Mouse (Mus musculus) granulocyte monocyte progenitor cell, adult 5-6 weeks (primary cell): ENCODE measurements around the gene Fmnl3. TPM values are rescaled to one million over a fixed set of nuclear protein-coding genes. Genes with fewer than 3 reads are reported as not detected.

Experiments
- ATAC-seq: replicated peaks from 2 replicates; pipeline ENCODE4 v1.8.0; 2016; ENCODE audit warnings: mild to moderate bottlenecking, moderate TSS enrichment, inconsistent platforms; ENCODE audit not compliant: poor library complexity, severe bottlenecking
- total RNA-seq, 2 experiments: library from RNA; stranded (forward) in 1 of 2; stranded (reverse) in 1 of 2; fragments of 200-712, 200-1000 nt in 1 of 2; fragments of >200 nt in 1 of 2; fragmentation: Nextera tagmentation in 1 of 2; gene quantifications; 2 replicates each; pipeline ENCODE4 v1.2.3; 2014 to 2017

The Fmnl3 gene
- total RNA-seq, 2 experiments from 2014 or later = 20.7 to 22.5 TPM

- ATAC-seq = no peak
Measured at GRCm38 (mm10) chr15:99320168-99320674, 50.1 kb downstream of the Fmnl3 start.

GRCm38 (mm10) chr15:99319411-99319871, 50.8 kb downstream of the Fmnl3 start:
- ATAC-seq = no peak

- ATAC-seq = no peak
Measured at GRCm38 (mm10) chr15:99318861-99319410, 51.3 kb downstream of the Fmnl3 start.

GRCm38 (mm10) chr15:99318071-99318470, 52.2 kb downstream of the Fmnl3 start:
- no peak for ATAC-seq

- no peak; the same call in 1 of the 2 replicates for ATAC-seq
Measured at GRCm38 (mm10) chr15:99317267-99317651, 53.0 kb downstream of the Fmnl3 start.

DNA sequence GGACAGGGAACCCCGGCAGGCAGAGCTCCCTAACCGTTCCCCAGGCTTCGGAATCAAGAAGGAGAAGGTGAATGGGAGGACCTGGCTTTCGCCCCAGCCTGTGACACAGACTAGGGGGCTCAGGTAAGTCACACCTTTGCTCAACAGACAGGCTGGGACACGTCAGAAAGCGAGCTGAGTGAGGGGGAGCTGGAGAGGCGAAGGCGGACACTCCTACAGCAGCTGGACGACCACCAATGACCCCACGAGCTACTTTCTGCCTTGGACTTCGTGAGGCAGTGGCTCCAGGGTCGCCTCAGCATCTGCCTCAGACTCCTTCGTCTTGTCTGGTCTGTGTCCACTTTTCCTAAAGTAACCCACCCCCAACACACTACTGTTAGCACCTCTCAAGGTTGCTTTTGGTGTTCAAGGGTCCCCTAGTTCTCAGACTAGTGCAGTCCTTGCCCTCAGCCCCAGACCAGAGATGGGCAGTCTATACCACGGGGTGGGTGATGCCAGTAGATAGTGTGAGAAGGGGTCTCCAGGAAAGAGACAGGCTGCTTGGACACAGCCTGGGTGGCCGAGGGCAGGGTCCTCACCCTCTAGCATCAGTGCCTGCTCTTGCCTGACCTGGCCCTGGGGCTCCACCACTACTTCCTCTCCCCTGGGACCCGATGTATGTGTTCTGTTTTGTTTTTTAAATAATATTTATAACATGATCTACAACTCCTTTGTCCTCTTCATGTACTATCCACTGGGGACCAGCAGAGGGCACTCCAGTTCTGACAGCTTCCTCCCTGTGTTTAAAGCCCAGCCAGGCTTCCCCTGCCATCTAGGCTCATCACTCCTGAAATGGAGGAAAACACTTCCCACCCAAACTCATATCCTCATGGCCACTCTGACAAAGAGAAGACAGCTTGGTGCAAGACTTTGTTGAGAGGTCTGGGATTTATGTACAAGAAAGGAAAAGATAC, 53.7 kb downstream of the Fmnl3 start:
- ATAC-seq = peak; percentile 61

DNA sequence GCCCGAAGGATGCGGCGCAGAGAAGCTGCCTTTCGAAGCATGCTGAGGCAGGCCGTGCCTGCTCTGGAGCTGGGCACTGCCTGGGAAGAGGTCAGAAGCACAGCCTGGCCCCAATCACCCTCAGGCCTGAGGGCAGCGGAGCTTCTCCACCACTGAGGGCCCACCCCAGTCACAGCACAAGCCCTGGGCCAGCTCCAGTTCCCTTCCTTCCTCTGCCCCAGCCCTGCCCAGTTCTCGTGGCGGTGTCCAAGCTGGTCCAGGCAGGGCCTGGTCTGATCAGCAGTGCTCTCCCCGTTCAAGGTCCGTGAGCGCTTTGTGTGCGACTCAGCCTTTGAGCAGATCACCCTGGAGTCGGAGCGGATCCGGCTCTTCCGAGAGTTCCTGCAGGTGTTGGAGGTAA, 55.4 kb downstream of the Fmnl3 start:
- no peak for ATAC-seq

DNA sequence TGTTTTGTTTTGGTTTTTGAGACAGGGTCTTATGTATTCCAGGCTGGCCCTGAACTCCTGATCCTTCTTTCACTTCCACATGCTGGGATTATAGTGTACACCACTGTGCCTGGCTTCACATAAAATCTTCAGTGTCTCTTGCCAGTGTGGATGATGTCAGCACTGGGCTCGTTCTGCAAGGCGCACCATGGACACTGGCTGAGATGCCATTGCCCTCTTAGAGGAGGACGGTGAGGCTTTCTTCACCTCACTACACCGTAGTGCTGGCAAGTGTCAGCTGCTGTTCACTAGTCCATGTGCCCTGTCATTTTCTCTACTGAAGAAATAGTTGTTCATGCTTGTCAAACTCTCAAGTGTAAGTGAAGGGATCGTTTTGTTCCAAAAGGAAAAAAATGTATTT, 59.7 kb downstream of the Fmnl3 start:
- no peak for ATAC-seq

DNA sequence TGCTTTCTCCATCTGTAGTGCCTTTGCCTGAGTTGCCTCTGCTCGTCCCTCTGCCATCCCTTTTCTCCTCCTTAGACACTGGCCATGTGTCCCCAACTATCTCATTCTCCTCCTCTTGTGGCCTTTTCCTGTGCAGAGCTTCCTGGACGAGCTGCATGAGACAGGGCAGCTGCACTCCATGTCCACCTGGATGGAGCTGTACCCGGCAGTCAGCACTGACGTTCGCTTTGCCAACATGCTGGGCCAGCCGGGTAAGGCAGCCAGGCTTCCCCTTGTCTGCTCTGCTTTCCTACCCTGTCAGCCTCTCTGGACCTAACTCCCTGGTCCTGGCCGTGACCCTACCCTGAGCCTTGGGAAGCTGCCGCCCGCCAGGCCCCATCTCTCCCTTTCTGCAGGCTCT, 60.7 kb downstream of the Fmnl3 start:
- ATAC-seq = no peak

DNA sequence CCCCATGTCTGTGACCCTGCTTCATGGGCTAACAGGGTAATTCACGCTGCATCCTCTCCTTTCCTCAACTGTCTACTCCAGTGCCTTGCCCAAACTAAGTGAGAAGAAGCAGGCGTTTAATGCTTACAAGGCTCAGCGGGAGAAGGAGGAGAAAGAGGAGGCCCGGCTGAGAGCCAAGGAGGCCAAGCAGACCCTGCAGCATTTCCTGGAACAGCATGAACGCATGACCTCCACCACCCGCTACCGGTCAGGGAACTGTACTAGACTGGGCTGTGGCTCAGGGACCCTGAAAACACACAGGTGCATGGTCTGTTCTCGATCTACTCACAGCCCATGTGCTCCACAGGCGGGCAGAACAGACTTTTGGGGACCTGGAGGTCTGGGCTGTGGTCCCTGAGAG, 62.8 kb downstream of the Fmnl3 start:
- ATAC-seq = no peak

DNA sequence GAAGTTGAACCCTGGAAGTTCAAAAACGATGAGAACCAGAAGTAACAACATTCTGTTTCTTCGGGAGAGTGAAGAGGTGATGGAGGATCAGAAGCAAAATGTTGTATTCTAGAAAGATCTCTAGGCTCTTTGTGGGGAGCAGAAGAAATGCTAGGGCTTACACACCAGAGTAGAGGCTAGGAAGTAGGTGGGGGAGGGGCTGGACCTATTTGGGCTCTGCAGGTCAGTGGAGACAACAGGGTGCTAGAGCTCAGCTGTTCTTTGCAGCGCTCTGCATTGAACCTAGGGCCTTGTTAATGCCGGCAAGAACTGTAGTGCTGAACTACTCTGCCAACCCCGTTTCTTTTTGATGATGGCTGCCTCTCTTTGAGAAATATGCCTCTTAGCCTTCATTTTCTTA, 74.1 kb downstream of the Fmnl3 start:
- ATAC-seq = no peak

- no peak for ATAC-seq
Measured at GRCm38 (mm10) chr15:99295484-99295981, 74.7 kb downstream of the Fmnl3 start, which contains the start of gene Fam186b. TSS of gene Fam186b (minus strand) at chr15:99295888.

- ATAC-seq = peak; percentile 90
Measured at GRCm38 (mm10) chr15:99294813-99295374, 75.4 kb downstream of the Fmnl3 start, which contains the start of gene Prpf40b. TSS of gene Prpf40b (plus strand) at chr15:99295087.

GRCm38 (mm10) chr15:99294287-99294686, 76.0 kb downstream of the Fmnl3 start:
- ATAC-seq = no peak

GRCm38 (mm10) chr15:99290586-99290985, 79.7 kb downstream of the Fmnl3 start:
- ATAC-seq = no peak

DNA sequence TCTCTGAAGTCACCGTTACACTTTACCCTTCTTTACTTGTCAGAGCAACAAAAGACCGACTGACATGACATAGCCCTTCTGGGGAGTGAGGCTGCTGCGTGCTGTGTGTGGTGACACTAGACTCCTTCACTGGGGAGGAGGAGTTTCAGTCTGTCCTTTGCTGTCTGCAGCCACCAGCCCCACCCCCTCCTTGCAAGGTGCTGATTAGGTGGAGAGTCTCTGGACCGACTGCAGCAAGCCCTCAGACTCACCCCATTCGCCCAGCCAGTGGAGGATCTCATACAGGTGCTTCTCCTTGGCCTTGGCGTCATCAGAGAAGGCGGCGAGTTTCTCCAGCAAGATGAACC, 85.1 kb downstream of the Fmnl3 start:
- ATAC-seq = no peak

- peak; percentile 96 for ATAC-seq
Measured at GRCm38 (mm10) chr15:99284527-99285188, 85.6 kb downstream of the Fmnl3 start.

DNA sequence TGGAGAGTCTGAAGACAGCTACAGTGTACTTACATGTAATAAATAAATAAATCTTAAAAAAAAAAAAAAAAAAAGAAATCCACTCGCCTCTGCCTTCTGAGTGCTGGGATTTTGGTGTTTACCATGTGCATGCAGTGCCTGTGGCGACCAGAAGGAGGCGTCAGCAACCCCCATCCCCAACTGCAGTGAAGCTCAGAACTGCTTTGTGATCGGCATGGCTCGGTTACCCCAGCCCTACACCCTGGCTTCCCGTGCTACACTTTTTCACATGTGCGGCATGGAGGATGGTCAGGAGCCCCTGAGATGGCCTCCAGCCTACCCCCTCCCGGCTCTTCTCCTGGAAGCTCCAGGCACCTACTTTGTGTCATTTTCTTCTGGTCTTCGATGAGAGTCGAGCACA, 86.8 kb downstream of the Fmnl3 start:
- no peak for ATAC-seq

DNA sequence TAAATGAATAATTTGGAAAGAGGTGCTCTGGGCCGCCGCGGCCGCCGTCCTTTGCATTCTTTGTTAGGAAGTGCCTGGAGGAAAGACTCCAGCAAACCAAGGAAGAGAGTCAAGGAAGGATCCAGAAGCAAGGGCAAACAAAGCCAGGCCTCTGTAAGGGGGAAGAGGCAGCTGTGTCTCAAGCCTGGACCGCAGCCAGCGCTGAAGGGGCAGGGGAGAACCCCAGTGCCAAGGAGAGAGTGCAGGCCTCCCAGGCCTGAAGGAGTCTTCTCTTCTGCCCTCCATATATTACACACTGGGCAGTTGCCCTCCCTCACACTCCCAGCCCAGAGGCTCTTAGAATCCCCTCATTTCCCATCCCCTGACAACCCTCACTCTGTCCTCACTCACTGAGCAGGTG, 92.0 kb downstream of the Fmnl3 start:
- ATAC-seq = no peak

DNA sequence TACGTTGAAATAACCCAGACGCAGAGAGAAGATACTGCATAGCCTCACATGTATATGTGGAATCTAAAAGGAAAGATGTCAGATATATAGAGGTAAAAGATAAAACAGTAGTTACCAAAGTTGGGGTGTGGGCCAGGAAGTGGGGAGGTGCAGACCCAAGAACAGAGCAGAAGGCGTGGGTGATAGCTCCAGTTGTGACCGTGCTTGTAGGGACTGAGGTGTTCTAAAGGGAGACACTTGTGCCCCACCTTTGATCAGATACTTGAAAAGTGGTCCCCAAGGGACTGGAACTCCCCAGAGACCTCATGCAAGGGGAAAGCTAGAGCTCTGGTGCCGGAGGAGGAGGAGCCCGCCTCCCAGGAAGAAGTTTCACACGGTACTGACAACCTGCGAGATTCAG, 94.2 kb downstream of the Fmnl3 start:
- ATAC-seq = no peak
